Mouse (Mus musculus): Measurements from ENCODE around the gene Clec10a.

GRCm38 (mm10) chr11:70201691-70202090 is 45.7 kb downstream of the Clec10a start:
- TF ChIP-seq POLR2A (IDR thresholded peaks at IDR 0.05; ENCODE audit: borderline replicate concordance, low read depth, low read length) (no peak), CTCF (IDR thresholded peaks at IDR 0.05; ENCODE audit: low read depth, low read length) (peak; percentile 93)

Measured in bone marrow macrophage, adult 2 months (primary cell).